22 mouse cellular contexts compared by ENCODE assay signal in the genomic region with DNA sequence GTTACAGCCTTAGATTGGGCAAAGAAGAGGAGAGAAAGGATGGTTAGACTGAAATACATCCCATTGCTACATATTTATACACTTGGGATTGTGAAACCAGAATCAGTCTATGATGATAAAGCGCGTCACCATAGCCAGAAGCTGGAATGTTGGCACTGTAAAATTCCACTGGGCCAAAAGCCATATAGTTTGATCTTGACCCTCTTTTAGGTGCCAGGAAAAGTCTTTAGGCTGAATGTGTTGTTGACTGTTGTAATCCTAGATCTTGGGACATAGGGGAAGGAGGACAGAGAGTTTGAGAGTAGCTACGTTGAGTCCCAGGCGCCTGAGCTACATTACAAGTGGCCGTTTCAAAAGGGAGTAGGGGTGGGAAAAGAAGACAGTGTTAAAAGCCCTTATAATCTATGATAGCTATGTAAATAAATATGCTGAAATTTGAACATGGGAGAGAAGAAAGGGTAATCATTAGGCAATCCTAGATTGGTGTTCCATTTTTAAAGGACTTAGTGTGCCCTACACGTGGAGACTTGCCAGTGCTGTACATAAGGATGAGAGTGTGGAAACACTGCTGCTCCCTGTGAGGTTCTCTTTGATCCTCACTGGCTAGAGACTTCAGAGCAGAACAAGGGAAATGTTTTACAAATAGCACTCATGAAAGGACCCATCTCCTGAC. TPM values are rescaled to one million over a fixed set of nuclear protein-coding genes. Genes with fewer than 3 reads are reported as not detected.
DNase-seq lines count a peak whose midpoint lies in the region; ATAC-seq lines count a peak whose summit lies in the region.
"Had no signal": no experiment of that assay in that cellular context is flagged by ENCODE, and none has a peak within 500 bp of the region (broad histone marks: within the 10 kb centered on the region; RNA-seq: fewer than 3 reads in every experiment).

No protein-coding gene starts in this region.

- ATAC-seq in lung, embryonic 16.5 days (ENCODE audit: low read depth) = peak; percentile 92
- no peak for ATAC-seq in forebrain, embryonic 11.5 days (replicated peaks; ENCODE audit: low FRiP score)
- no peak for ATAC-seq in forebrain, embryonic 12.5 days (ENCODE audit: low FRiP score)
- ATAC-seq: activated CD4-positive, CD25-positive, alpha-beta regulatory T cell, adult 4 months; forebrain, embryonic 13.5 days; midbrain, embryonic 13.5 days; Patski had no signal

- no peak overlapping the region for H3K4me2 ChIP-seq in lung, embryonic 16.5 days (ENCODE audit: low read depth, low read length)
- H3K4me2 ChIP-seq in forebrain, embryonic 11.5 days (ENCODE audit: low read depth, low read length, severe bottlenecking) = no peak overlapping the region
- H3K4me2 ChIP-seq in forebrain, embryonic 12.5 days = no peak overlapping the region
- H3K4me2 ChIP-seq: embryonic facial prominence, embryonic 13.5 days; forebrain, embryonic 13.5 days; heart, embryonic 13.5 days; limb, embryonic 15.5 days; midbrain, embryonic 13.5 days; neural tube, embryonic 15.5 days had no signal

- peak; percentile 7 for DNase-seq in adrenal gland, adult 8-10 months
- DNase-seq in adrenal gland, adult 18-20 months (ENCODE audit: low spot score in 2 of 2) = no peak
- peak; percentile 7 for DNase-seq in 3134 (ENCODE audit: extremely low read depth, insufficient read length, low spot score)
- peak; percentile 35 for DNase-seq in adrenal gland, postnatal 14 days
- no peak for DNase-seq in cerebellum, adult 11 months
- DNase-seq in forebrain, embryonic 11.5 days (ENCODE audit: low spot score) = no peak
- DNase-seq: B cell, adult 2 months; cerebellum, adult 9-10 months; kidney, adult 8-10 months; kidney, postnatal 36 days had no signal

- H3K9ac ChIP-seq in lung, embryonic 16.5 days (ENCODE audit: low read length) = no peak overlapping the region
- no peak overlapping the region for H3K9ac ChIP-seq in forebrain, embryonic 11.5 days (ENCODE audit: low read length)
- no peak overlapping the region for H3K9ac ChIP-seq in forebrain, embryonic 12.5 days
- H3K9ac ChIP-seq: embryonic facial prominence, embryonic 13.5 days; forebrain, embryonic 13.5 days; heart, embryonic 13.5 days; limb, embryonic 15.5 days; midbrain, embryonic 13.5 days; neural tube, embryonic 15.5 days had no signal

- H3K4me1 ChIP-seq in lung, embryonic 16.5 days (replicated peaks; ENCODE audit: control insufficient read depth, insufficient read depth, low read length) = 0 out of 2 replicates have a peak, but pooled peaks cover 2% of the 10 kb centered on the region
- H3K4me1 ChIP-seq in forebrain, embryonic 11.5 days (replicated peaks; ENCODE audit: control insufficient read depth, insufficient read depth, low read length) = no peaks in the 10 kb centered on the region
- no peaks in the 10 kb centered on the region for H3K4me1 ChIP-seq in forebrain, embryonic 12.5 days
- H3K4me1 ChIP-seq: embryonic facial prominence, embryonic 13.5 days; forebrain, embryonic 13.5 days; heart, embryonic 13.5 days; limb, embryonic 15.5 days; midbrain, embryonic 13.5 days; neural tube, embryonic 15.5 days had no signal

- H3K9me3 ChIP-seq in lung, embryonic 16.5 days (ENCODE audit: control insufficient read depth, low read length) = no peaks in the 10 kb centered on the region
- H3K9me3 ChIP-seq in forebrain, embryonic 11.5 days (ENCODE audit: control insufficient read depth, low read length) = no peaks in the 10 kb centered on the region
- H3K9me3 ChIP-seq in forebrain, embryonic 12.5 days = no peaks in the 10 kb centered on the region
- H3K9me3 ChIP-seq: embryonic facial prominence, embryonic 13.5 days; forebrain, embryonic 13.5 days; heart, embryonic 13.5 days; limb, embryonic 15.5 days; midbrain, embryonic 13.5 days; neural tube, embryonic 15.5 days had no signal

- H3K27ac ChIP-seq in lung, embryonic 16.5 days (ENCODE audit: low read length) = peak overlapping the region; percentile 44
- no peak overlapping the region for H3K27ac ChIP-seq in forebrain, embryonic 11.5 days (ENCODE audit: low read depth, low read length)
- H3K27ac ChIP-seq in forebrain, embryonic 12.5 days = no peak overlapping the region
- H3K27ac ChIP-seq: embryonic facial prominence, embryonic 13.5 days; forebrain, embryonic 13.5 days; heart, embryonic 13.5 days; limb, embryonic 15.5 days; midbrain, embryonic 13.5 days; neural tube, embryonic 15.5 days had no signal

- WGBS in lung, embryonic 16.5 days = 57% methylated on average over 6 of the region's 6 CpGs
- WGBS in forebrain, embryonic 11.5 days = 85% methylated on average over 6 of the region's 6 CpGs
- 90% methylated on average over 6 of the region's 6 CpGs for WGBS in forebrain, embryonic 12.5 days

- H3K27me3 ChIP-seq in lung, embryonic 16.5 days (ENCODE audit: control insufficient read depth, insufficient read depth, low read depth, low read length) = no peaks in the 10 kb centered on the region; the same call in 1 of the 2 replicates
- H3K27me3 ChIP-seq in forebrain, embryonic 11.5 days (ENCODE audit: control insufficient read depth, insufficient read depth, low read length) = no peaks in the 10 kb centered on the region; the same call in 1 of the 2 replicates
- H3K27me3 ChIP-seq in forebrain, embryonic 12.5 days = peaks cover 2% of the 10 kb centered on the region
- H3K27me3 ChIP-seq: forebrain, embryonic 13.5 days; midbrain, embryonic 13.5 days had no signal

- H3K36me3 ChIP-seq in lung, embryonic 16.5 days (ENCODE audit: control insufficient read depth, insufficient read depth, low read length) = no peaks in the 10 kb centered on the region
- no peaks in the 10 kb centered on the region for H3K36me3 ChIP-seq in forebrain, embryonic 11.5 days (ENCODE audit: control insufficient read depth, insufficient read depth, low read length)
- peaks cover 2% of the 10 kb centered on the region; the same call in 1 of the 2 replicates for H3K36me3 ChIP-seq in forebrain, embryonic 12.5 days (replicated peaks)
- H3K36me3 ChIP-seq: limb, embryonic 15.5 days; midbrain, embryonic 13.5 days; neural tube, embryonic 15.5 days had no signal

- no peak overlapping the region for H3K4me3 ChIP-seq in lung, embryonic 16.5 days (ENCODE audit: low read length)
- H3K4me3 ChIP-seq in forebrain, embryonic 11.5 days (ENCODE audit: low read depth, low read length) = no peak overlapping the region
- H3K4me3 ChIP-seq in forebrain, embryonic 12.5 days (replicated peaks) = no peak overlapping the region
- H3K4me3 ChIP-seq: embryonic facial prominence, embryonic 13.5 days; forebrain, embryonic 13.5 days; heart, embryonic 13.5 days; limb, embryonic 15.5 days; midbrain, embryonic 13.5 days; myocyte; neural tube, embryonic 15.5 days had no signal

RNA-seq across cellular contexts. Expression of a gene that starts 42.2 kb away (rescaled TPM):
- under 1 TPM in 2 of 4 experiments, not detected in 2; 0.15 to 0.24 TPM for total RNA-seq in adrenal gland, adult 8-10 months (2022)
- total RNA-seq in adrenal gland, adult 18-20 months (2021) = under 1 TPM in 1 of 2 experiments, not detected in 1; 0.16 TPM
- total RNA-seq in adrenal gland, postnatal 14 days (2021) = 1.2 and 1.6 TPM in 2 replicates
- 0.49 and 1.2 TPM in 2 replicates for polyA plus RNA-seq in lung, embryonic 16.5 days (2015; fragmentation: Nextera tagmentation; extraction: Ambion mirVana)
- 6.4 and 6.5 TPM in 2 replicates for polyA plus RNA-seq in forebrain, embryonic 11.5 days (2014; fragmentation: Nextera tagmentation; extraction: Ambion mirVana)
- 8.8 and 9.5 TPM in 2 replicates for polyA plus RNA-seq in forebrain, embryonic 12.5 days (2016; fragmentation: Nextera tagmentation; extraction: Ambion mirVana)
- total RNA-seq: hematopoietic stem cell, adult 5-6 weeks had no signal
- polyA plus RNA-seq: activated CD4-positive, CD25-positive, alpha-beta regulatory T cell, adult 4 months; myocyte had no signal

Comparison
In these comparisons a context has a peak if more than half of its experiments do, and no peak if none do; other contexts are left out.
1. DNase-seq: peak in adrenal gland, adult 8-10 months (single experiment), 3134 (single experiment) and adrenal gland, postnatal 14 days (single experiment); none in adrenal gland, adult 18-20 months (0 of 2), cerebellum, adult 11 months (single experiment) and forebrain, embryonic 11.5 days (single experiment).